Mouse (Mus musculus): ENCODE measurements around the gene Epn3.

DNA sequence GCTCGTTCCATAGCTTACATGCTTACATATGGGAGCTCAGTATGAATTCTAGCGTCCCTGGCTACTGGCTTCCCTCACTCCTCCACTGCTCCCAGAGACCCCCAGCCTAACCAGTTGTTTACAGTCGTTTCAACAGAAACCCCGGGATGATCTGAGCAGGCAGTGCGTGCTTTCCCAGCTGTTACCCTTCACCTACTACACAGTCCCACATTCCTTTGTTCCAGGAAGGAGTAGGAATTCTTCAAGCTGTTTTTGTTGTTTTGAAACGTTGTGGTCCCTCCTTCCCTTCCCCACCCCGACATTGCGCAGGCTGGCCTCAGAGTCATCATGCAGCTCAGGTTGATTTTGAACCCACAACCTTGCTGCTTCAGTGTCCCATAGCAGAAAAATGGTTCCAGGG lies 588 bp upstream of the Epn3 start:
- TF ChIP-seq POLR2A (IDR thresholded peaks at IDR 0.05; ENCODE audit: control insufficient read depth, low read depth, low read length) (no peak), CTCF (IDR thresholded peaks at IDR 0.05; ENCODE audit: control insufficient read depth, insufficient read depth, insufficient replicate concordance, low read depth, low read length) (no peak)
